Mouse (Mus musculus) kidney, embryonic 16.5 days (tissue): ENCODE results near the gene Ciao2b. TPM values are rescaled to one million over a fixed set of nuclear protein-coding genes. Genes with fewer than 3 reads are reported as not detected.

ENCODE experiments used
- ATAC-seq: fragments of 200-750 bp; cut with Nextera tagmentation; 2 replicates; pipeline ENCODE4 v1.8.0; 2017; ENCODE audit warnings: moderate TSS enrichment; ENCODE audit not compliant: low FRiP score, low TSS enrichment
- H3K27ac ChIP-seq: fragments of 300-500 bp; sonication (generic); 2 replicates; pipeline ENCODE4 v1.5.1; 2014; ENCODE audit warnings: low read length
- H3K27me3 ChIP-seq: fragments of 300-500 bp; sonication (generic); 2 replicates; pipeline ENCODE4 v1.6.1; 2014; ENCODE audit warnings: low read length, control low read depth, mixed read lengths; ENCODE audit not compliant: insufficient read depth
- H3K36me3 ChIP-seq: fragments of 300-500 bp; sonication (generic); 2 replicates; pipeline ENCODE4 v1.6.1; 2014; ENCODE audit warnings: low read length, control low read depth, mixed read lengths; ENCODE audit not compliant: insufficient read depth
- H3K4me1 ChIP-seq: fragments of 300-500 bp; sonication (generic); 2 replicates; pipeline ENCODE4 v1.6.1; 2014; ENCODE audit warnings: low read length, control low read depth, mixed read lengths; ENCODE audit not compliant: insufficient read depth
- H3K4me2 ChIP-seq: fragments of 300-500 bp; sonication (generic); replicated peaks from 2 replicates; pipeline ENCODE4 v1.6.1; 2014; ENCODE audit warnings: low read depth, low read length
- H3K4me3 ChIP-seq: fragments of 300-500 bp; sonication (generic); 2 replicates; pipeline ENCODE4 v1.5.1; 2014; ENCODE audit warnings: mild to moderate bottlenecking, low read length
- H3K9ac ChIP-seq: fragments of 300-500 bp; sonication (generic); replicated peaks from 2 replicates; pipeline ENCODE4 v1.6.1; 2014; ENCODE audit warnings: low read length
- H3K9me3 ChIP-seq: fragments of 300-500 bp; sonication (generic); 2 replicates; pipeline ENCODE4 v1.6.1; 2016; ENCODE audit warnings: low read length, control low read depth
- WGBS: fragments of 180-500 bp; shearing (Covaris S2); extraction: QIAGEN DNeasy Blood & Tissue Kit; methylation state at CpG from one replicate; pipeline ENCODE4 v1.1.7; 2014; 5-methylcytosine and 5-hydroxymethylcytosine counted together
- polyA plus RNA-seq: library from polyadenylated mRNA; unstranded; fragments of >200 nt; fragmentation: Nextera tagmentation; extraction: Ambion mirVana; gene quantifications from 2 replicates; pipeline ENCODE4 v1.2.1, GENCODE M21; 2015

Ciao2b gene
- polyA plus RNA-seq, 1 experiment from 2014 or later: 108 TPM

DNA sequence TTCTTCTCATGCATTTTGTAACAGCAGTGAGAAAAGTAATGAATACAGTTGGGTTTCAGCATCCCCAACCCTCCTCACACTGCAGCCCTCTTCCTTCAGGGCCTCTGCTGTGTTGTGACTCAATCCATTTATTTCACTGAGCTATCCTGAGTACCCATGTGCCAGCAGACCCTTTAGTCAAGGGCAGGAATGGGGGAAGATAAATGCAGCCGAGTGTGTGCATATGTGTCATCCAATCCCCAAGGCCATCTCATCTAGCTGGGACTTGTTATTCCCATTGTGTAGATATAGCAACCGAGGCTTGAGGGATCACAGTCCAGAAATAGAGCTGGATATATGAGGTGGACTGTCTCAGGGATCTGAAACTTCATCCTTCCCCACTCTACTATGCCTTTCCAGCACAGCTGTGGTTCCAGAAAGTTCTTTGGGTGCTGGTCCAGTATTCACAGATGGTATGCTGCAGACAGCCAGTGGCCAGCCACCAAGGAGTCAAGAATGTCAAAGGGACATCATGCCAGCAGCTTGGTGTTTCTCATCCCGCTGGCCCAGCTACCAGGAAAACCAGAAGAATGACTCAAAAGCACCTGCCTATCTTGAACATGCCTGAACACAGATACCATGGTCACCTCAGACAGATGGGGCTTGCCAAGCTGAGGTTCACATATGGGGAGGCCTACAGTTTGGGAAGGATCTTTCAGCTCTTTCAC, 6.6 kb downstream of the Ciao2b start:
- WGBS: 87% methylated on average over 3 of the region's 3 CpGs
- peaks cover 8% of the 10 kb centered on the region for H3K4me1 ChIP-seq
- ATAC-seq: no peak

DNA sequence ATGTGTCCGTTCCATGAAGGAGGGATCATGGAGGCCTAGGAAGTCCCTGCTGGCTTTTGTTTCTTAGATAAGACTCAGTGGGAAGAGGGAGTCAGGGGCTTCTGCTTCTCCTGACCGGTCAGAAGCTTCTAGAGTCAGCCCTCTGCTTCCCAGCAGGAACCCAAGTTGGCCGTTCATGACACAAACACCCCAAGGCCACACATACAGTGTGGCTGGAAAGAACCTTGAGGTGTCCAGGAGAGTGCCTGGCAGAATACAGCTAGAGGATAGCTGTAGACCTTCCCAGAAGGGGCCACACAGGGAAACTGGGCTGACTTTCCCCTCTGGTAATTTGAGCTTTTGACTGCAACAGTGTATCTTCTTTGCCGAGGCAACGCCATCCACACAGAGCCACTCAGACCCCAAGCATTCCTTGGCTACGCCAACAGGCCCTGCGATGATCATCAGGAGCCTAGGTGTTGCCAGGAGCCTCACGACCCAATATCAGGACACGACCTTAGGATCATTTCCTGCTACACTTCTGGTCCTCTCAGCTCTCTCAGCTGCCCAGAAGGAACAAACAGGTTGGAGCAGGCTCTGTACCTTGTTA, 8.5 kb downstream of the Ciao2b start:
- Histone ChIP-seq H3K9me3 (no peaks in the 10 kb centered on the region), H3K4me1 (peaks cover 6% of the 10 kb centered on the region), H3K4me2 (no peak overlapping the region), H3K36me3 (peaks cover 9% of the 10 kb centered on the region), H3K4me3 (no peak overlapping the region), H3K9ac (no peak overlapping the region), H3K27me3 (peaks cover 4% of the 10 kb centered on the region; the same call in 1 of the 2 replicates), H3K27ac (no peak overlapping the region)
- ATAC-seq: no peak
- 46% methylated on average over 9 of the region's 9 CpGs for WGBS

More for the DNA sequence above, 6.6 kb downstream of the Ciao2b start:
- no peak overlapping the region for H3K4me2 ChIP-seq
- H3K27ac ChIP-seq: no peak overlapping the region
- H3K9ac ChIP-seq: no peak overlapping the region
- no peaks in the 10 kb centered on the region for H3K9me3 ChIP-seq
- peaks cover 4% of the 10 kb centered on the region; the same call in 1 of the 2 replicates for H3K27me3 ChIP-seq
- no peak overlapping the region for H3K4me3 ChIP-seq
- H3K36me3 ChIP-seq: peaks cover 23% of the 10 kb centered on the region

DNA sequence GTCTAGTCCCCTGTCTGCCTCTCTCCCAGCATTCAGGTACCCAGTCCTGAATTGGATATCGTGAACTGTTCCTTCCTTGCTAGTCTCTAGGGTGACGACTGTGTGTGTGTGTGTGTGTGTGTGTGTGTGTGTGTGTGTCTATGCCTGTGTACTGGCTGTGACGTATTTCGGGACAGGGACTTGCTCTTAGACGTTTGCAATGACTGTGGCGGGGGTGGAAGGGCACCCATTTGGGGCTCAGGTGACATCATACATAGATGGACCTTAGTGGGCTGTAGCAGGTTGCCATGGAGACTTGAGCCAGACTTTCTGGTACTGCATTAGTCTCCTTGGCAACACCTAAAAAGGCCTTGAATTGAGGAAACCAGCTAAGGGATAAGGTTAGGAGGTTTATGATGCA, 9.3 kb downstream of the Ciao2b start:
- H3K4me1 ChIP-seq: peaks cover 6% of the 10 kb centered on the region
- 67% methylated on average over 6 of the region's 6 CpGs for WGBS
- peaks cover 6% of the 10 kb centered on the region for H3K36me3 ChIP-seq
- no peak for ATAC-seq
- no peak overlapping the region for H3K4me2 ChIP-seq
- no peak overlapping the region for H3K9ac ChIP-seq
- H3K9me3 ChIP-seq: no peaks in the 10 kb centered on the region
- H3K27ac ChIP-seq: no peak overlapping the region
- no peak overlapping the region for H3K4me3 ChIP-seq
- H3K27me3 ChIP-seq: peaks cover 4% of the 10 kb centered on the region; the same call in 1 of the 2 replicates

DNA sequence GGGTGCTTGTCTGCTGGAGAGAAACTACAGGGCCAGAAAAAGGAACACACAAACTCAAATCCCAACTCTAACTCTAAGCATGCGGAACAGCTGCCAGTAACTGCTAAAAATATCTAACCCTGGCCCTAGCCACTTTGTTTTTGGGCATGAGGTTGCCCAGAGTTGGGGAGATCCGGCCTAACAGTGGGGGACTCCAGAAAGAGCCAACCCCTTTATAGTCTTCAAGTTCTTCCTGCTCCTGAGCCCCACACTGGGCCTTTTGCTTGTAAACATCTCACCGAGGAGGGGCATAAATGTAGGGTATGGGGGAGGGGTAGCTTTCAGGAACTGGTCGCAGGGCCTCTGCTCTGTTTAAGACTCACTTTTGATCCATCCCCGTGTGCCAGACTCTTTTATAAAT, 9.8 kb downstream of the Ciao2b start:
- WGBS: 27% methylated on average over 5 of the region's 5 CpGs
- Histone ChIP-seq H3K9me3 (no peaks in the 10 kb centered on the region), H3K4me2 (no peak overlapping the region), H3K27ac (no peak overlapping the region), H3K4me3 (no peak overlapping the region), H3K9ac (no peak overlapping the region), H3K4me1 (peaks cover 6% of the 10 kb centered on the region), H3K36me3 (peaks cover 3% of the 10 kb centered on the region; the same call in 1 of the 2 replicates), H3K27me3 (peaks cover 4% of the 10 kb centered on the region; the same call in 1 of the 2 replicates)
- ATAC-seq: no peak

DNA sequence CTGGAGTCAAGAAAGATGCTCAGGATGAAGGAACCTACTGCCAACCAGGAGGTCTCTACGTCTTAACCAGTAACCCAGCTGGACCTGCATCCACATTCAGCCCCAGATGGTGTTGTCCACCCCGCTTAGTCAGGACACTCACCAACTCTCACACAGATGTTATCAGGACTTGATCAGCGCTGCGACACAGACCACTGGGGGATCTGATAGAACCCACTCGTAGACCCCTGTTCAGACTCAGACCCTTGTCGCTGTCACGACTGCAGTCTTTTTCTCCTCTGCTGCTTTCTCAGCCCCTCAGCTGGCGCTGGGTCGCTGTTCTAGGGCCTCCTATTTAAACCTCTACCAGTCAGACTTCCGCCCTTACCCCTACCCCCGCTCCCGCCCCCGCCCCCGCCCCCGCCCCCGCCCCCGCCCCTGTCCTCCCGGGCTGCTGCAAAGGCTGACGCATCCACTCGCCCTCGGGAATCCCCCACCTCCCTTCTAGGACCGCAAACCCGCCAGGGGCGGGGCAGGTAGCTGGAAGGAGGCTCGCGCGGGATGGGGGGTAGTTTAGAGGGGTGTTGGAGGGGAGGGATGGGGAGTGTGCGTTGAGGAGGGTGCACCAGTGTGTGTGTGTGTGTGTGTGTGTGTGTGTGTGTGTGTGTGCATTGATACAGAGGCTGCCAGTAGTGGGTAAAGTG, 10.6 kb downstream of the Ciao2b start, which contains the start of gene Rrad:
Gene Rrad (minus strand): TSS at position 347 of the 683 bp plus-strand sequence.
- peaks cover 3% of the 10 kb centered on the region; the same call in 1 of the 2 replicates for H3K36me3 ChIP-seq
- peak within 1 kb of the TSS; percentile 63 for H3K9ac ChIP-seq
- peaks cover 6% of the 10 kb centered on the region for H3K4me1 ChIP-seq
- ATAC-seq: peak; percentile 53; the same call in 1 of the 2 replicates
- no peaks in the 10 kb centered on the region for H3K9me3 ChIP-seq
- WGBS: under 1% methylated on average over 22 of the region's 28 CpGs
- H3K27ac ChIP-seq: no peak within 1 kb of the TSS
- peak within 1 kb of the TSS; percentile 49 for H3K4me3 ChIP-seq
- H3K4me2 ChIP-seq: peak within 1 kb of the TSS; percentile 62
- peaks cover 4% of the 10 kb centered on the region; the same call in 1 of the 2 replicates for H3K27me3 ChIP-seq

DNA sequence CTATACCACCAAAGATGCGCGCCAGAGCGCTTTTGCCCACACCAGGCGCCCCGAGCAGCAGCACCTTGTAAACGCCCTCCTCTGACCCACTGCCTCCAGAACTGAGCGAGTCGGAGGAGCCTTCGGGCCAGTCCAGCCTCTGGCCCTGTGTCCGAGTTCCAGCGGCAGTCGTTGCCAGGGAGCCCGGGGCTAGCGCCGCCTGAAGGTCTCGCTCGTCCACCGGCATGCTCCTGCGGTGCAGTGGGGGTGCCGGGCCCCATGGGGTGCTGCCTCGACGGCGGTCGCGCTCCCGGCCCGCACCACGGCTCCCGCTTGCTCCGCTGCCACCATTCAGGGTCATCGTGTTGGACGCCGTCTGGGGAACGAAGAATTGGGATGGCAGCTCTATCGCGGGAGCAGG, 11.2 kb downstream of the Ciao2b start:
- WGBS: 2% methylated on average over 36 of the region's 36 CpGs
- Histone ChIP-seq H3K9ac (peak overlapping the region; percentile 63), H3K27ac (no peak overlapping the region), H3K4me1 (peaks cover 6% of the 10 kb centered on the region), H3K36me3 (no peaks in the 10 kb centered on the region), H3K4me3 (peak overlapping the region; percentile 49), H3K4me2 (peak overlapping the region; percentile 62), H3K27me3 (peaks cover 4% of the 10 kb centered on the region; the same call in 1 of the 2 replicates), H3K9me3 (no peaks in the 10 kb centered on the region)
- ATAC-seq: peak; percentile 68

DNA sequence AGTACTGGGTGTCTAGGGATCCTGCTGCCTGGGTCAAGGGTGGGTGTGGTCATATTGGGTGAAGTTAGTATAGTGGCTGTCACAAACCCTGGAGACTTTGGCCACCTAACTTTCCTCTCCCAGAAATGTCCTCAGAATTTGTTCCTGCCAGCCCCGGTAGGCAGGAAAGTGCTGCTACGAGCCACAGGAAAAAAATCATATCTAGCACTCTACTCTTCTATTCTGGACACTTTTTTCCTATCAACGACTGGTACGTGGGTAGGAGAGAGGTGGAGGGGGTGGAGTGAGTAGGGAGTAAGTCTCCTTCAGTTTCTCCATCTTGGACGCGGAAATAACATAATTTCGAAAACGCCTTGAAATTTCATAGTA, 11.7 kb downstream of the Ciao2b start:
- peak overlapping the region; percentile 62 for H3K4me2 ChIP-seq
- peak overlapping the region; percentile 63; the same call in 1 of the 2 replicates for H3K9ac ChIP-seq
- H3K27ac ChIP-seq: no peak overlapping the region
- no peak for ATAC-seq
- H3K36me3 ChIP-seq: no peaks in the 10 kb centered on the region
- H3K4me1 ChIP-seq: peaks cover 6% of the 10 kb centered on the region
- peaks cover 4% of the 10 kb centered on the region; the same call in 1 of the 2 replicates for H3K27me3 ChIP-seq
- 43% methylated on average over 8 of the region's 8 CpGs for WGBS
- H3K4me3 ChIP-seq: peak overlapping the region; percentile 49
- no peaks in the 10 kb centered on the region for H3K9me3 ChIP-seq

DNA sequence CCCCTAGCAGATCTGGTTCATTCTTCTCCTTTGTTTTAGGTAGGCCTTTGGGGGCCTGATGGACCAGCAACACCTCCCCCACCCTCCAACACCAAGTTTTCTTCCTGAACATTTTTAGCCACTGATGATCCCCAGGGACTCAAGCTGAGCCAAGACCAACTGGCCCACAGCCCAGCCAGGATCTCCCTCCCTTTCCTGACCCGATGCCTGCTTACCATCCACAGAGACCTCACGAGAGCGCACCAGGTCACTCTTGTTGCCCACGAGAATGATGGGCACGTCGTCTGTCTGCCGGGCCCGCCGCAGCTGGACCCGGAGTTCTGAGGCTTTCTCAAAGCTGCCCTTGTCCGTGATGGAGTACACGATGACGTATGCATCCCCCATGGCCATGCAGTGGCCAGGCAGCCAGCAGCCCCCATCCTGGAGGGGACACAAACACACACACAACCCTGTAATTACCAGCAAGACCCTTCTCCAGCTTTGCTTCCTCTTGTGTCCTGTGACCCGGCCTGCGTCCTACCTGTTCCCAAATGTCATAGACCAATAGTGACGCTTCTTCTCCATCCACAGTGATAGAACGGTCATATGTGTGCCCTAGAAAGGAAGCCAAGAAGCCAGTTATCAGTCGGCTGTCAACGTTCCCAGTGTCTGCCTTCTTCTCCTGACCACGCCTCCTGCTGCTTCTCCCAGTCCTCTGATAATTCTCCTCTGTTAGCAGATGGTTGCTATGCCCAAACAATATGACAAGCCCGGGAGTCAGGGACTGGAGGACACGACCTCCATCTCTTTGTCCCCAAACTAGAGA, 12.3 kb downstream of the Ciao2b start:
- no peak for ATAC-seq
- 66% methylated on average over 22 of the region's 22 CpGs for WGBS
- Histone ChIP-seq H3K4me1 (peaks cover 6% of the 10 kb centered on the region), H3K36me3 (no peaks in the 10 kb centered on the region), H3K9ac (no peak overlapping the region), H3K27ac (no peak overlapping the region), H3K4me2 (peak overlapping the region; percentile 62), H3K4me3 (peak overlapping the region; percentile 49), H3K27me3 (peaks cover 4% of the 10 kb centered on the region; the same call in 1 of the 2 replicates), H3K9me3 (no peaks in the 10 kb centered on the region)

DNA sequence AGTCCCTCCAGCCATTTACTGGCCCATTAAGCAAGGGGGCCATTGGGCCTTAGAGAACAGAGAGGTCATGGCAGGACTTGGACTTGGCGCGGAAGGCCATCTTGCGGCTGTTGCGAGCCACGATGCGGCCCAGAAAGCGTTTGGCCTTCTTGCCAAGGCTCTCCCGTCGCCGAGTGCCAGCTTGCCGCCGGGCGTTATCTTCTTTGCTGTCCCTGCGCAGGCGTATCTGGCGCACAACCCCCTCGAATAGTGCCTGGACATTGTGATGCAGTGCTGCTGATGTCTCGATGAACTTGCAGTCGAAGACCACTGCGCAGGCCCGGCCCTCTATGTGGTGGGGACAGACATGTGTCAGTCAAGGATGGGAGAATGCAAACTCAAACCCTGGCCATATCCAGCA, 13.4 kb downstream of the Ciao2b start:
- WGBS: 96% methylated on average over 21 of the region's 21 CpGs
- H3K4me2 ChIP-seq: no peak overlapping the region
- H3K27me3 ChIP-seq: peaks cover 4% of the 10 kb centered on the region; the same call in 1 of the 2 replicates
- H3K9ac ChIP-seq: no peak overlapping the region
- H3K36me3 ChIP-seq: no peaks in the 10 kb centered on the region
- no peak for ATAC-seq
- peaks cover 6% of the 10 kb centered on the region for H3K4me1 ChIP-seq
- H3K9me3 ChIP-seq: no peaks in the 10 kb centered on the region
- no peak overlapping the region for H3K27ac ChIP-seq
- no peak overlapping the region for H3K4me3 ChIP-seq
